In the genomic region with DNA sequence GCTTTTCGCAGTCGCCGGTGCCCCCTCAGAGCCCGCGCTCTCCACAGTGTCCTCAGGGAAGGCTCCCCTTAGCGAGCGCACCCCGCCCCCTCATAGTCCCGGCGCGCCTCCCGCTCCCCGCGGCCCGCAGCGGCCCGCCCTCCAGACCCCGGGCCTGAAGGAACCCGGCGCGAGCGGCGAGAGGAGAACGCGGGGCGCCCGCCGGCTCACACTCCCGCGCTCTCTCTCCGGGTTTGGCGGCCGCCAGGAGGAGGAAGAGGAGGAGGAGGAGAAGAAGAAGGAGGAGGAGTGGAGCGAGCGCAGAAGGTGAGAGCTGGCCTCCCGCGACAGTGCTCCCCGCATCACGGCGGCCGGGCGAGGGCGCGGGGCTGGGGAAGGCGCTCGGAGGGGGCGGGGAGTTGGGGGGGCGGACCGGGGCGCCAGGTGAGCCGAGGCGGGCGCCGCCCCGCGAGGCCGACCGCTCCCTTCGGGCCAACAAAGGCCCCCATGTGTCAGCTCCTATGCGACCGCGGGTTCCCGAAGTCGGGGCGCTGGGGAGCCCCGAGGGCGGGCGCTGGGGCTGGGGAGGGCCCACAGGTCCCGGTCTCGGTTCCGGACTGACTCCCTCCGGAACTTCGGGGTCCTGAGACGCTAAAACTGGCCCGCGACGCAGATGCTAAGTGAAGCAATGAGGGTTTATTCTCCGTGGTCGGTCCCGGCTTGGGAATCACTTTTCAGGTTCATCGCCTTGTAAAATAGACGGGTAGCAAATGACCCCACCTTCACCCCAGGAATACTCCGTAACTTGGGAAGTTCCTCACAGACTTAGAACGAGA, we compare ENCODE assay signal across 1 mouse cellular context.
TF ChIP-seq lines count a peak whose summit lies in the region.

No protein-coding gene starts in this region.

TF ChIP-seq in CH12.LX, 34 proteins besides CTCF, POLR2A, EP300 and RAD21 (continued from another document):
- TF ChIP-seq MAFK (IDR thresholded peaks at IDR 0.05; ENCODE audit: insufficient replicate concordance, low read length) (no peak), BHLHE40 (IDR thresholded peaks at IDR 0.05; ENCODE audit: low read depth, low read length) (no peak), USF2 (conservative IDR thresholded peaks at IDR 0.05; ENCODE audit: low read depth, low read length) (no peak), JUND (conservative IDR thresholded peaks at IDR 0.05; ENCODE audit: low read depth, low read length) (no peak), NRF1 (IDR thresholded peaks at IDR 0.05; ENCODE audit: low read depth, low read length) (no peak), KAT2A (IDR thresholded peaks at IDR 0.05; ENCODE audit: insufficient replicate concordance, low read length) (no peak), HCFC1 (IDR thresholded peaks at IDR 0.05; ENCODE audit: low read depth, low read length) (no peak), MEF2A (IDR thresholded peaks at IDR 0.05; ENCODE audit: borderline replicate concordance, low read depth, low read length) (no peak)
